In the genomic region with DNA sequence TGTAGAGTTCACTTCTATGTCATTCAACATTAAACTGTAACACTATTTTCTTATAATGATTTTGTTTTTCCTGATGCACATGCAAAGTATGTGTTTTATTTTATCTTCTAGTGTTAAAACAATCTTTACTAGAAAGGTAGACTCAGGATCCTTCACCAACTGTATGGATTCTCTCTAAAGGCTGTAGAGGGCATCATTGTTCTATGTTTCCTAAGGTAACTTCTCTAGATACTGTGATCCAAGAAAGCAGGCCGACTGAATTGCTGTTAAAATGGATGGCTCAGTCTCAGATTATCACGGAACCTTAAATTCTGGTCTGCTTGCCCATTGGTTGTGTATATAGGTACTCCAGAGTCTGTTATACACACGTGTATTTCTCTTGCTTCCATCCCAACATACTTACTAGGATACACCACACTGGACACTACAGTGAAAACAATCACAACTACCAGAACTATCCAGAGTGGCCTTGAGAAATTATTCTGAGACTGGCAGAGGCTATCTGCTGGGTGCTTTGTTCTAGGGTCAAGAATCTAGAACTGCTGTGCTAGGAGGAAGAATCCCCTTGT, we compare ENCODE assay signal across 9 mouse cellular contexts. TPM values are rescaled to one million over a fixed set of nuclear protein-coding genes. Genes with fewer than 3 reads are reported as not detected.
DNase-seq lines count a peak whose midpoint lies in the region; ATAC-seq and TF ChIP-seq lines count a peak whose summit lies in the region.
"Had no signal": no experiment of that assay in that cellular context is flagged by ENCODE, and none has a peak within 500 bp of the region (broad histone marks: within the 10 kb centered on the region; RNA-seq: fewer than 3 reads in every experiment).

No protein-coding gene starts in this region.

- H3K9me3 ChIP-seq in forebrain, embryonic 10.5 days: no peaks in the 10 kb centered on the region
- H3K9me3 ChIP-seq in midbrain, embryonic 15.5 days: no peaks in the 10 kb centered on the region

- peak; percentile 82 for ATAC-seq in midbrain, embryonic 15.5 days (replicated peaks)

- peaks cover 37% of the 10 kb centered on the region for H3K4me1 ChIP-seq in forebrain, embryonic 10.5 days
- no peaks in the 10 kb centered on the region for H3K4me1 ChIP-seq in midbrain, embryonic 15.5 days

- no peak overlapping the region for H3K9ac ChIP-seq in midbrain, embryonic 15.5 days

- H3K27me3 ChIP-seq in forebrain, embryonic 10.5 days (ENCODE audit: poor library complexity, severe bottlenecking): no peaks in the 10 kb centered on the region
- no peaks in the 10 kb centered on the region for H3K27me3 ChIP-seq in midbrain, embryonic 15.5 days (replicated peaks)

- no peaks in the 10 kb centered on the region for H3K36me3 ChIP-seq in forebrain, embryonic 10.5 days (replicated peaks)
- H3K36me3 ChIP-seq in midbrain, embryonic 15.5 days (replicated peaks): no peaks in the 10 kb centered on the region

- no peak for DNase-seq in layer of hippocampus, adult 2 months (ENCODE audit: low spot score in 2 of 2)
- no peak for DNase-seq in layer of hippocampus, adult 9-10 months (ENCODE audit: low spot score)
- peak; percentile 66 for DNase-seq in adipocyte (ENCODE audit: low spot score)
- no peak for DNase-seq in forebrain, embryonic 10.5 days (ENCODE audit: extremely low spot score, low spot score)
- no peak for DNase-seq in adrenal gland, postnatal 10 days
- no peak for DNase-seq in cerebellum, adult 18-20 months

- no peak overlapping the region for H3K4me3 ChIP-seq in layer of hippocampus, adult 2 months
- no peak overlapping the region for H3K4me3 ChIP-seq in forebrain, embryonic 10.5 days
- no peak overlapping the region for H3K4me3 ChIP-seq in midbrain, embryonic 15.5 days

- H3K4me2 ChIP-seq in midbrain, embryonic 15.5 days: no peak overlapping the region
- H3K4me2 ChIP-seq: heart, embryonic 11.5 days had no signal

- peak; percentile 84 for TF ChIP-seq CTCF in layer of hippocampus, adult 2 months (conservative IDR thresholded peaks at IDR 0.05)

- H3K27ac ChIP-seq in layer of hippocampus, adult 2 months: no peak overlapping the region
- 0 out of 2 replicates have a peak overlapping the region, but pooled peaks have one; percentile 30 for H3K27ac ChIP-seq in forebrain, embryonic 10.5 days
- H3K27ac ChIP-seq in midbrain, embryonic 15.5 days: no peak overlapping the region

- 69% methylated on average over 3 of the region's 3 CpGs for whole genome bisulfite sequencing in forebrain, embryonic 10.5 days
- WGBS in midbrain, embryonic 15.5 days: 41% methylated on average over 3 of the region's 3 CpGs

RNA-seq across cellular contexts. Expression of gene AL731706.1, which starts 23.2 kb away (rescaled TPM):
- 10 to 100 TPM; 14.8 to 15.8 TPM for total RNA-seq in layer of hippocampus, adult 2 months (2021)
- polyA plus RNA-seq in forebrain, embryonic 10.5 days (2016; fragmentation: Nextera tagmentation; extraction: Ambion mirVana): 24.6 and 25.5 TPM in 2 replicates
- 12.3 and 14.0 TPM in 2 replicates for polyA plus RNA-seq in midbrain, embryonic 15.5 days (2015; fragmentation: Nextera tagmentation; extraction: Ambion mirVana)
- total RNA-seq in adrenal gland, postnatal 10 days (2021): 10 to 100 TPM; 22.0 to 24.8 TPM

RNA-seq across cellular contexts. Expression of gene Mkks, which starts 23.2 kb away (rescaled TPM):
- 10 to 100 TPM; 23.2 to 23.3 TPM for total RNA-seq in layer of hippocampus, adult 2 months (2021)
- polyA plus RNA-seq in forebrain, embryonic 10.5 days (2016; fragmentation: Nextera tagmentation; extraction: Ambion mirVana): 12.4 and 14.6 TPM in 2 replicates
- 12.4 and 13.8 TPM in 2 replicates for polyA plus RNA-seq in midbrain, embryonic 15.5 days (2015; fragmentation: Nextera tagmentation; extraction: Ambion mirVana)
- 10 to 100 TPM; 22.8 to 23.3 TPM for total RNA-seq in adrenal gland, postnatal 10 days (2021)

RNA-seq across cellular contexts. Expression of gene Slx4ip, which starts 23.4 kb away (rescaled TPM):
- total RNA-seq in layer of hippocampus, adult 2 months (2021): 1 to 10 TPM; 7.8 to 8.4 TPM
- polyA plus RNA-seq in forebrain, embryonic 10.5 days (2016; fragmentation: Nextera tagmentation; extraction: Ambion mirVana): 7.6 and 8.1 TPM in 2 replicates
- 15.0 and 16.2 TPM in 2 replicates for polyA plus RNA-seq in midbrain, embryonic 15.5 days (2015; fragmentation: Nextera tagmentation; extraction: Ambion mirVana)
- 1 to 10 TPM; 4.3 to 6.2 TPM for total RNA-seq in adrenal gland, postnatal 10 days (2021)

RNA-seq across cellular contexts. Expression of gene AL731706.2, which starts 28.9 kb away (rescaled TPM):
- 10 to 100 TPM; 27.9 to 34.3 TPM for total RNA-seq in layer of hippocampus, adult 2 months (2021)
- 34.8 and 41.4 TPM in 2 replicates for polyA plus RNA-seq in forebrain, embryonic 10.5 days (2016; fragmentation: Nextera tagmentation; extraction: Ambion mirVana)
- 22.8 and 26.9 TPM in 2 replicates for polyA plus RNA-seq in midbrain, embryonic 15.5 days (2015; fragmentation: Nextera tagmentation; extraction: Ambion mirVana)
- 10 to 100 TPM; 13.4 to 31.2 TPM for total RNA-seq in adrenal gland, postnatal 10 days (2021)
- polyA plus RNA-seq: cortical plate, adult 2 months had no signal
